Mouse (Mus musculus) lung, postnatal 0 days (tissue): ENCODE measurements around the gene Nme7.

Source experiments
- CTCF ChIP-seq: IDR thresholded peaks from 2 replicates; pipeline ENCODE4 v1.5.1; 2016; ENCODE audit warnings: antibody characterized with exemption, mild to moderate bottlenecking
- EP300 ChIP-seq: IDR thresholded peaks from 2 replicates; pipeline ENCODE4 v1.6.1; 2016; ENCODE audit warnings: antibody characterized with exemption, mild to moderate bottlenecking, control low read depth

GRCm38 (mm10) chr1:164389743-164390142, 85.8 kb downstream of the Nme7 start:
- TF ChIP-seq CTCF (no peak), EP300 (no peak)
